In genomic region chr16:43561330-43561729, GRCm38 (mm10) we compare ENCODE assay signal across 16 mouse cellular contexts.
"Had no signal": no experiment of that assay in that cellular context is flagged by ENCODE, and none has a peak within 500 bp of the region (broad histone marks: within the 10 kb centered on the region; RNA-seq: fewer than 3 reads in every experiment).

No protein-coding gene starts in this region.

- H3K4me3 ChIP-seq: lung, embryonic 15.5 days; megakaryocyte, embryonic 14.5 days; midbrain, embryonic 13.5 days; midbrain, embryonic 15.5 days; neural tube, embryonic 12.5 days; stomach, embryonic 15.5 days had no signal

- H3K4me1 ChIP-seq: lung, embryonic 15.5 days; megakaryocyte, embryonic 14.5 days; stomach, embryonic 15.5 days had no signal

- H3K9me3 ChIP-seq: lung, embryonic 15.5 days; megakaryocyte, embryonic 14.5 days; midbrain, embryonic 13.5 days; midbrain, embryonic 15.5 days; neural tube, embryonic 12.5 days; stomach, embryonic 15.5 days had no signal

- H3K4me2 ChIP-seq: lung, embryonic 15.5 days; midbrain, embryonic 11.5 days; midbrain, embryonic 13.5 days; midbrain, embryonic 15.5 days; neural tube, embryonic 12.5 days; stomach, embryonic 15.5 days had no signal

- ATAC-seq: lung, postnatal 0 days; midbrain, embryonic 13.5 days; midbrain, embryonic 15.5 days had no signal

- H3K9ac ChIP-seq: lung, embryonic 15.5 days; midbrain, embryonic 13.5 days; midbrain, embryonic 15.5 days; neural tube, embryonic 12.5 days; stomach, embryonic 15.5 days had no signal

- H3K27me3 ChIP-seq: lung, embryonic 15.5 days; megakaryocyte, embryonic 14.5 days; midbrain, embryonic 13.5 days; midbrain, embryonic 15.5 days; neural tube, embryonic 12.5 days; stomach, embryonic 15.5 days had no signal

- H3K36me3 ChIP-seq: lung, embryonic 15.5 days; midbrain, embryonic 15.5 days; neural tube, embryonic 12.5 days; stomach, embryonic 15.5 days had no signal

- DNase-seq: lung, adult 2 months; lung, postnatal 14 days; lung, postnatal 36 days; right cerebral cortex, postnatal 14 days; thymus, adult 2 months; thymus, postnatal 25 days had no signal

- H3K27ac ChIP-seq: lung, embryonic 15.5 days; macrophage; midbrain, embryonic 13.5 days; midbrain, embryonic 15.5 days; neural tube, embryonic 12.5 days; stomach, embryonic 15.5 days; stomach, postnatal 0 days had no signal
